17 mouse cellular contexts compared by ENCODE assay signal in the genomic region with DNA sequence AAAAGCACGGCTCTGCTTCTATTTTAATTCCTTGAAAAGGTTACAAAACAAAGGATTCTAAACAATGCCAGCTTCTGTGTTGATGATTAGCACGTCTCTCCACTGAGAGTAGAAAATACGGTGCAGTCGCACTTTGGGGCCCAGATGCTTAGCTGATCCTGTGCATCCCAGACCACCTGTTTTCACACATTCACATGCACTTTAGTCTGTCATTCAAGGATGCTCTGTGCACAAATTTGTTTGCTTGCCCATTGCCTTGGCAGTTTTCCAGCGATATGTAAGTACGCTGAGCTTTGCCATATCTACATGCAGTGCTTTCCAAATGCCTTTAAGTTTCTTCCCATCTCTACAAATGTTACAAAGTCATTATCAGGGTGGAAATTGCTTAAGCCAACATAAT.
DNase-seq lines count a peak whose midpoint lies in the region; ATAC-seq lines count a peak whose summit lies in the region.
"Had no signal": no experiment of that assay in that cellular context is flagged by ENCODE, and none has a peak within 500 bp of the region (broad histone marks: within the 10 kb centered on the region; RNA-seq: fewer than 3 reads in every experiment).

No protein-coding gene starts in this region.

- no peaks in the 10 kb centered on the region for H3K36me3 ChIP-seq in hindbrain, embryonic 14.5 days (replicated peaks; ENCODE audit: control insufficient read depth, insufficient read depth)
- no peaks in the 10 kb centered on the region for H3K36me3 ChIP-seq in hindbrain, embryonic 10.5 days
- no peaks in the 10 kb centered on the region for H3K36me3 ChIP-seq in midbrain, embryonic 14.5 days (ENCODE audit: control insufficient read depth, insufficient read depth, low read length)
- H3K36me3 ChIP-seq in midbrain, embryonic 10.5 days, result no peaks in the 10 kb centered on the region
- no peaks in the 10 kb centered on the region for H3K36me3 ChIP-seq in forebrain, embryonic 13.5 days (ENCODE audit: poor library complexity, severe bottlenecking)
- no peaks in the 10 kb centered on the region for H3K36me3 ChIP-seq in kidney, embryonic 16.5 days (ENCODE audit: insufficient read depth, low read length)
- H3K36me3 ChIP-seq: midbrain, embryonic 12.5 days; stomach, embryonic 15.5 days had no signal

- H3K9ac ChIP-seq in hindbrain, embryonic 14.5 days, result no peak overlapping the region
- H3K9ac ChIP-seq in midbrain, embryonic 14.5 days (replicated peaks; ENCODE audit: low read length), result no peak overlapping the region
- H3K9ac ChIP-seq in forebrain, embryonic 13.5 days, result no peak overlapping the region
- no peak overlapping the region for H3K9ac ChIP-seq in kidney, embryonic 16.5 days (replicated peaks; ENCODE audit: low read length)
- H3K9ac ChIP-seq: midbrain, embryonic 12.5 days; stomach, embryonic 15.5 days had no signal

- peak; percentile 36 for DNase-seq in hindbrain, embryonic 14.5 days (ENCODE audit: low spot score)
- no peak for DNase-seq in hindbrain, embryonic 10.5 days (ENCODE audit: low spot score)
- DNase-seq in midbrain, embryonic 14.5 days, result peak; percentile 52
- no peak for DNase-seq in midbrain, embryonic 10.5 days (ENCODE audit: low spot score)
- peak; percentile 7 to 30 for DNase-seq in layer of hippocampus, postnatal 10 days (ENCODE audit: low spot score in 2 of 2)
- DNase-seq: adrenal gland, postnatal 14 days; cerebellum, adult 9-11 months; gastrocnemius, postnatal 36 days; kidney, adult 2 months; kidney, postnatal 4 days; liver; lung, adult 18-20 months; lung, postnatal 4 days had no signal

- H3K9me3 ChIP-seq in hindbrain, embryonic 14.5 days (ENCODE audit: control insufficient read depth, low read length), result no peaks in the 10 kb centered on the region
- no peaks in the 10 kb centered on the region for H3K9me3 ChIP-seq in hindbrain, embryonic 10.5 days
- H3K9me3 ChIP-seq in midbrain, embryonic 14.5 days (ENCODE audit: control insufficient read depth, low read length), result no peaks in the 10 kb centered on the region
- no peaks in the 10 kb centered on the region for H3K9me3 ChIP-seq in midbrain, embryonic 10.5 days (replicated peaks)
- H3K9me3 ChIP-seq in forebrain, embryonic 13.5 days (replicated peaks), result no peaks in the 10 kb centered on the region
- H3K9me3 ChIP-seq in kidney, embryonic 16.5 days (ENCODE audit: low read length), result no peaks in the 10 kb centered on the region
- H3K9me3 ChIP-seq: midbrain, embryonic 12.5 days; stomach, embryonic 15.5 days had no signal

- H3K4me1 ChIP-seq in hindbrain, embryonic 14.5 days (replicated peaks; ENCODE audit: control insufficient read depth, insufficient read depth, low read length), result 0 out of 2 replicates have a peak, but pooled peaks cover 4% of the 10 kb centered on the region
- H3K4me1 ChIP-seq in hindbrain, embryonic 10.5 days (replicated peaks), result no peaks in the 10 kb centered on the region
- no peaks in the 10 kb centered on the region for H3K4me1 ChIP-seq in midbrain, embryonic 14.5 days (ENCODE audit: control insufficient read depth, insufficient read depth, low read length)
- no peaks in the 10 kb centered on the region for H3K4me1 ChIP-seq in midbrain, embryonic 10.5 days
- H3K4me1 ChIP-seq in forebrain, embryonic 13.5 days, result peaks cover 2% of the 10 kb centered on the region; the same call in 1 of the 2 replicates
- H3K4me1 ChIP-seq in kidney, embryonic 16.5 days (ENCODE audit: insufficient read depth, low read length), result no peaks in the 10 kb centered on the region
- H3K4me1 ChIP-seq: stomach, embryonic 15.5 days had no signal

- 41% methylated on average over 6 of the region's 6 CpGs for WGBS in hindbrain, embryonic 14.5 days
- 63% methylated on average over 6 of the region's 6 CpGs for WGBS in hindbrain, embryonic 10.5 days
- WGBS in midbrain, embryonic 14.5 days, result 42% methylated on average over 6 of the region's 6 CpGs
- 65% methylated on average over 6 of the region's 6 CpGs for WGBS in midbrain, embryonic 10.5 days
- 24% methylated on average over 6 of the region's 6 CpGs for WGBS in forebrain, embryonic 13.5 days
- WGBS in kidney, embryonic 16.5 days, result 85% methylated on average over 6 of the region's 6 CpGs

- H3K27ac ChIP-seq in hindbrain, embryonic 14.5 days, result no peak overlapping the region
- no peak overlapping the region for H3K27ac ChIP-seq in hindbrain, embryonic 10.5 days
- H3K27ac ChIP-seq in midbrain, embryonic 14.5 days (replicated peaks; ENCODE audit: low read depth, low read length), result no peak overlapping the region
- H3K27ac ChIP-seq in midbrain, embryonic 10.5 days (replicated peaks), result no peak overlapping the region
- H3K27ac ChIP-seq in forebrain, embryonic 13.5 days, result no peak overlapping the region
- no peak overlapping the region for H3K27ac ChIP-seq in kidney, embryonic 16.5 days (ENCODE audit: low read length)
- H3K27ac ChIP-seq: midbrain, embryonic 12.5 days; stomach, embryonic 15.5 days had no signal

- ATAC-seq in hindbrain, embryonic 14.5 days (ENCODE audit: low FRiP score), result no peak
- no peak; the same call in 1 of the 2 replicates for ATAC-seq in midbrain, embryonic 14.5 days (ENCODE audit: low FRiP score, low TSS enrichment)
- peak; percentile 92 for ATAC-seq in forebrain, embryonic 13.5 days
- no peak for ATAC-seq in kidney, embryonic 16.5 days (ENCODE audit: low FRiP score, low TSS enrichment)

- no peak overlapping the region for H3K4me3 ChIP-seq in hindbrain, embryonic 14.5 days (replicated peaks; ENCODE audit: low read length)
- no peak overlapping the region for H3K4me3 ChIP-seq in hindbrain, embryonic 10.5 days
- H3K4me3 ChIP-seq in midbrain, embryonic 14.5 days (replicated peaks; ENCODE audit: low read depth, low read length), result no peak overlapping the region
- H3K4me3 ChIP-seq in midbrain, embryonic 10.5 days, result no peak overlapping the region
- no peak overlapping the region for H3K4me3 ChIP-seq in forebrain, embryonic 13.5 days
- H3K4me3 ChIP-seq in kidney, embryonic 16.5 days (ENCODE audit: low read length), result no peak overlapping the region
- H3K4me3 ChIP-seq: midbrain, embryonic 12.5 days; stomach, embryonic 15.5 days had no signal

- no peak overlapping the region for H3K4me2 ChIP-seq in hindbrain, embryonic 14.5 days (replicated peaks)
- no peak overlapping the region for H3K4me2 ChIP-seq in midbrain, embryonic 14.5 days (ENCODE audit: low read length)
- H3K4me2 ChIP-seq in forebrain, embryonic 13.5 days, result no peak overlapping the region
- no peak overlapping the region for H3K4me2 ChIP-seq in kidney, embryonic 16.5 days (replicated peaks; ENCODE audit: low read depth, low read length)
- H3K4me2 ChIP-seq: midbrain, embryonic 12.5 days; stomach, embryonic 15.5 days had no signal

- H3K27me3 ChIP-seq in hindbrain, embryonic 14.5 days (ENCODE audit: control insufficient read depth, insufficient read depth, low read length), result no peaks in the 10 kb centered on the region
- H3K27me3 ChIP-seq in hindbrain, embryonic 10.5 days (ENCODE audit: insufficient read depth, poor library complexity, severe bottlenecking), result no peaks in the 10 kb centered on the region
- no peaks in the 10 kb centered on the region for H3K27me3 ChIP-seq in midbrain, embryonic 14.5 days (ENCODE audit: control insufficient read depth, insufficient read depth, low read length)
- H3K27me3 ChIP-seq in midbrain, embryonic 10.5 days (ENCODE audit: low read depth, poor library complexity, severe bottlenecking), result no peaks in the 10 kb centered on the region
- H3K27me3 ChIP-seq in forebrain, embryonic 13.5 days, result no peaks in the 10 kb centered on the region
- no peaks in the 10 kb centered on the region for H3K27me3 ChIP-seq in kidney, embryonic 16.5 days (ENCODE audit: insufficient read depth, low read length)
- H3K27me3 ChIP-seq: midbrain, embryonic 12.5 days; stomach, embryonic 15.5 days had no signal

Comparison
In these comparisons a context has a peak if more than half of its experiments do, and no peak if none do; other contexts are left out.
1. DNase-seq: peak in hindbrain, embryonic 14.5 days (single experiment), midbrain, embryonic 14.5 days (single experiment) and layer of hippocampus, postnatal 10 days (2 of 2); none in hindbrain, embryonic 10.5 days (single experiment) and midbrain, embryonic 10.5 days (single experiment).